Mouse (Mus musculus) kidney, adult 9 months (tissue): ENCODE measurements around the gene Ssr2.
"Not testable (repeated sequence)": the region's sequence is repeated elsewhere in the genome, so short reads cannot be mapped to it uniquely, and the experiment has no call there.

Experiments
- DNase-seq: peaks from one replicate; pipeline ENCODE4 v3.0.0; 2022

Ssr2 gene

DNA sequence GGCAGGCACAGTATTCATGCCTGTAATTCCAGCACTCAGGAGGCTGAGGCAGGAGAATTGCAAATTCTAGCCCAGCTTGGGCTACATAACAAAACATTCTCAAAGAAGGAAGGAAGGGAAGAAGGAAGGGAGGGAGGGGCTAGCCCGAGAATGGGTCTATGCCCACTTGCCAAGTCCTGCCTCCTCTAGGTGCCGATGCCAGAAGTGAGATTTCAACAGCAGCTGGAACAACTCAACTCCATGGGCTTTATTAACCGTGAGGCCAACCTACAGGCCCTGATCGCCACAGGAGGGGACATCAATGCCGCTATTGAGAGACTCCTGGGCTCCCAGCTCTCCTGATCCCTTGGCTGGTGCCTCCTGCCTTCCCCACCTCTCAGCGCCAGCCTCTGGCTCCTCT, 7.8 kb upstream of the Ssr2 start:
- no peak for DNase-seq

- no peak for DNase-seq
These were observed 7.1 kb upstream of the Ssr2 start for GRCm38 (mm10) chr3:88568615-88569014.

- no peak for DNase-seq
These were observed 6.6 kb upstream of the Ssr2 start for GRCm38 (mm10) chr3:88569093-88569492.

- DNase-seq = no peak
These were observed 6.0 kb upstream of the Ssr2 start for GRCm38 (mm10) chr3:88569694-88570093.

DNA sequence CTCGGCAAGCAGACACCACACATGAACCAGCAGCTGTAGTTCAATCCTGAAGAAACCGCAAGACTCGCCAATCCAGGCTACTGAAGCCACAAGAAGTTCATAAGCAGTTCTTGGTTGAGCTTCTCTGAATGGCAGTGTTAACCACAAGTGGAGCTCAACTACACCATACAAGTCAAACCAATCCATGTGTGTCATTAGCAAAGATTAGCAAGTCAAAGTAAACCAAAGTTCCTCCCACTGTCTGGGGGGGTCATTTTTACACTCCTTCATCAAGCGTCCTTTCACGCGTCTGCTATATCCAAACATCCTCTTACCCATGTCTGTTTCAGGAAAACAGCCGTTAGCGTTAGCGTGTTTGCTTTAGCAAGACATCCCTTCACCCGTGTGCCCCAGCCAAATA, 5.3 kb upstream of the Ssr2 start:
- DNase-seq = no peak

DNA sequence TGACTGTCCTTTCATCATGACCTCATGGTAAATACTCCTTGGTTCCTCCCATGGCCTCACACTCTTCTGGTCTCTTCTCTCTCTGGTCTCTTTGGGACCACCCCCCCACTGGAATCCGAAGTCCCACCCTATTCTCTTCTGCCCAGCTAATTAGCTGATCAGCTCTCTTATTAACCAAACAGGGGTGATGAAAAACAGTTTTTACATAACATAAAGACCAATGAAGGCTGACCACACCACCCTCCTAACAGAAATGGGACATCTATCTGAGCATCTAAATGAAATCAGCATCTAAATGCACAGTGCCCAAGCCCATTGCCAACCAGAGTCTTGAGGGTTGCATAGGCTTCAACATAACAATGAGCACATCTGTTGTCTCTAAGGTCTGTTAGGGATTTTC, 3.8 kb upstream of the Ssr2 start:
- DNase-seq = no peak

DNA sequence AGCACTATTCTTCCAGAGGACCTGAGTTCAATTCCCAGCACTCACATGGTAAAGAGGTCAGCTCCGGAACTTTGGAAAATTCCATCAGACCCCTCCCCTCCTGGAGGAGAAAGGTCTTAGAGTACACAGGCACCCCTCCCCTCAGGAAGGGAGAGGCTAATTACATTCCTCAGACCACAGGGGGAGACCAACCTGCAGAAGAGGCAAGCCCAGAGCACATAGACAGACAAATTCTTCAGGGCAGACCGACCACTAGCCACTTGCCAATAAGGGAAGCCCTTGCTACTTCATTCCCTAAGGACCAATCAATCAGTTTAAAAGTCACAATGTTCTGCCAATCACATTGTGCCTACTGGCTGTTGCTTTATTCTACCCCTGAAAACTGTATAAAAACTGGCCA, 2.8 kb upstream of the Ssr2 start:
- no peak for DNase-seq

DNA sequence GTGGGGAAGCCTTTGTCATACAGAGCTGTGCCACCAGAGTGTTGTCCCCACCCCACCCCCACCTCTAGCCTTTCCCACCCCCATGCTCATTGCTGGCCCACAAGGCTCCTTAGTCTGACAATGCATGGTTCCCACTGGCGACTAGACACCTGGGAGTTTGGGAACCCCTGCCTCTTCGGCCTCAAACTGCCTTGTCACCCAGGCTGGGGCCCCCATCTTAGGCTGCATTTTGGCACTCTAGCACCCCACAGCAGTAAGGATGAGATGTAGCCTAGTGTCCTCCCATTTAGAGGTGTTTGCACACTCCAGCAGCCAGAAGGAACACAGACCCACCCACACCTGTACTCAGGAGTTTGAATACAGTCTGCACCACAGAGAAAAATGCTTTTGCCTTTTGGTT, 1.9 kb upstream of the Ssr2 start:
- no peak for DNase-seq

- DNase-seq = not testable (repeated sequence)
These were observed 2.2 kb downstream of the Ssr2 start for GRCm38 (mm10) chr3:88577846-88578245.

GRCm38 (mm10) chr3:88578498-88579424, 3.1 kb downstream of the Ssr2 start:
- DNase-seq = no peak

GRCm38 (mm10) chr3:88579454-88580117, 3.9 kb downstream of the Ssr2 start:
- peak; percentile 89 for DNase-seq

- no peak for DNase-seq
These were observed 10.1 kb downstream of the Ssr2 start for GRCm38 (mm10) chr3:88585769-88586168.

DNA sequence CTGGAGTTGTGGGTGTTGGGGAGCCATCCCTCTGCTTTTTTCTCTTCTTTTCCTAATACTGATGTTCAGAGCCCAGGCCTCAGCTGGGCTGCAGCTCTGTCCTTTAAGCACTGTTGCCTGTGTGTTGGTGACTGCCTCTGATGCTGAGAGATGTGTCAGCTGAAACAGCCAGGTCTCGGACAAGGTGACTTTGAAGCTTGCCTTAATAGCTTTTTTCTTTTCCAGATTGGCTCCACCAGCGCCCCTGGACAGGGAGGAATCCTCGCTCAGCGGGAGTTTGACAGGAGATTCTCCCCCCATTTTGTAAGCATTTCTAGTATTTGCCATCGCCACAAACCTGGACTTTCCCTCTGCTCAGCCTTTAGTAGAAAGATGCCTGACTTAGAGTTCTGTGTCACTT, 11.0 kb downstream of the Ssr2 start:
- no peak for DNase-seq

GRCm38 (mm10) chr3:88590246-88590645, 14.6 kb downstream of the Ssr2 start:
- no peak for DNase-seq

DNA sequence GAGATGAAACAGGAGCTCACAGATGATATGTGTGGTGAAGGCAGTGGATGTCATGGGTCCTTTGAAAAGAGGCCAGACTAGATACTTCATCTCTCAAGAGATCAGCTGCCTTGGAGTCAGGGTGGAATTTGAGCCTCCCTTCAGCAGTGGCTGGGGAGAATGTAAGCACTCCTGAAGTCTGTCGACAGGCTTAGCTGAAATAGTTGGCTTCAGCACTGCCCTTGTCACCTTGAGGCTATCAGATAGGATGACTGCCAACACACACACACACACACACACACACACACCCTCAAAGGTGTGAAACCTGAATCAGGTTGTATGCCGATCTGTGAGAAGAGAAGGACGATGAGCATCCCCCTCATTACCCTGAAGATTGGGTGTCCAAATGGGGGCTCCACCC, 15.4 kb downstream of the Ssr2 start:
- no peak for DNase-seq

GRCm38 (mm10) chr3:88591950-88592731, 16.5 kb downstream of the Ssr2 start:
- DNase-seq = peak; percentile 81

DNA sequence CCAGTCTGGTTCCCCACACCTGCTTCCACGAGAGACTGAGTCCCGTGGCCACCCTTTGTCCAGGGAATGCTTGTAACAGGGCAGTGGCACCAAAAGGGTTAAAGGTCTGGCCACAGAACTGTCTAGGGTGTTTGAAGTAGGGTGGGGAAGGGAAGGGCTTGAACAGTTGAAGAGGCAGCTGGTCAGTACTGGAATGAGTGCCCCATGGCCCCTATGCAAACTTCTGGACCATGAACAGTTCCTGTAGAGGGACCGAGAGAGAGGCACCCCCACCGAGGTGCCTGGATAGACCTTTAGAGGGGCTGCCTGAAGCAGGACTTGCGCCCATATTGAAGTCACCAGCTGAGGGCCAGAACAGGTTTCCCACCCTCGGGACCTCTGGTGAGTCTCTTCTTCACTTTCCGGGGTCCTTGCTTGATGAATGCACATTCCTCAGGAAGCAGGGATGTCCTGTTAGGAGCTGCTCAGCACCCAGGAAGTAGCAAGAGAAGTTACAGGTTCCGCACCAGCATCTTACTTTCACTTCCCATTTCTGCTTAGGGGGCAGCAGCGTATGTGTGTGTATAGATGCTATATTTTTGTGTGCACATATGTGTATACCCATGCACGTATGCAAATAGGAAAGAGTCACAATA, 17.4 kb downstream of the Ssr2 start:
- no peak for DNase-seq

- DNase-seq = peak; percentile 66
These were observed 18.4 kb downstream of the Ssr2 start for GRCm38 (mm10) chr3:88593893-88594580.

GRCm38 (mm10) chr3:88596547-88596946, 20.9 kb downstream of the Ssr2 start:
- DNase-seq = not testable (repeated sequence)

GRCm38 (mm10) chr3:88602466-88602865, 26.8 kb downstream of the Ssr2 start:
- DNase-seq = no peak

- peak; percentile 95 for DNase-seq
These were observed 28.1 kb downstream of the Ssr2 start for GRCm38 (mm10) chr3:88603714-88604161.

GRCm38 (mm10) chr3:88604863-88605262, 29.2 kb downstream of the Ssr2 start:
- no peak for DNase-seq
